Mouse (Mus musculus): Measurements from ENCODE around the gene Krt7. TPM values are rescaled to one million over a fixed set of nuclear protein-coding genes. Genes with fewer than 3 reads are reported as not detected.

Gene Krt7
- total and polyA plus RNA-seq, 3 experiments: 2.5 to 3.3 (median 3.1) TPM

- H3K79me2 ChIP-seq (replicated peaks; ENCODE audit: control insufficient read depth, insufficient read depth, low read length): no peaks in the 10 kb centered on the region
- H3K4me3 ChIP-seq: no peak overlapping the region
- no peaks in the 10 kb centered on the region for H3K36me3 ChIP-seq (ENCODE audit: control insufficient read depth, insufficient read depth, low read length)
- intact Hi-C loops (cut with DNase I): no loop called here
- no peak overlapping the region for H3K9ac ChIP-seq (ENCODE audit: low read depth, low read length)
- H3K27ac ChIP-seq: no peak overlapping the region
- WGBS: 66% methylated on average over 4 of the region's 4 CpGs
- H3K4me1 ChIP-seq (ENCODE audit: control insufficient read depth, insufficient read depth, low read length): no peaks in the 10 kb centered on the region
- no peaks in the 10 kb centered on the region for H3K27me3 ChIP-seq (ENCODE audit: control insufficient read depth, insufficient read depth, low read length)
- TF ChIP-seq POLR2A (IDR thresholded peaks at IDR 0.05; ENCODE audit: insufficient read depth, low read depth, low read length): no peak
- TF ChIP-seq CTCF (IDR thresholded peaks at IDR 0.05): no peak
- TF ChIP-seq EP300 (IDR thresholded peaks at IDR 0.05; ENCODE audit: insufficient read depth, low read depth, low read length): no peak
- no peak for DNase-seq
Observed at GRCm38 (mm10) chr15:101469093-101469492, 58.2 kb downstream of the Krt7 start.

- Histone ChIP-seq H3K4me3 (no peak within 1 kb of the TSS), H3K9ac (ENCODE audit: low read depth, low read length) (no peak within 1 kb of the TSS), H3K27ac (no peak within 1 kb of the TSS), H3K79me2 (replicated peaks; ENCODE audit: control insufficient read depth, insufficient read depth, low read length) (no peaks in the 10 kb centered on the region), H3K36me3 (ENCODE audit: control insufficient read depth, insufficient read depth, low read length) (no peaks in the 10 kb centered on the region), H3K4me1 (ENCODE audit: control insufficient read depth, insufficient read depth, low read length) (no peaks in the 10 kb centered on the region), H3K27me3 (ENCODE audit: control insufficient read depth, insufficient read depth, low read length) (no peaks in the 10 kb centered on the region)
- 22% methylated on average over 10 of the region's 10 CpGs for WGBS
- TF ChIP-seq EP300 (IDR thresholded peaks at IDR 0.05; ENCODE audit: insufficient read depth, low read depth, low read length) (no peak), POLR2A (IDR thresholded peaks at IDR 0.05; ENCODE audit: insufficient read depth, low read depth, low read length) (no peak)
- intact Hi-C loops (cut with DNase I): no loop called here
- DNase-seq: no peak
Observed at GRCm38 (mm10) chr15:101472952-101473528, 62.2 kb downstream of the Krt7 start, which contains the start of gene Krt86. Gene Krt86 (plus strand): TSS chr15:101473478.

GRCm38 (mm10) chr15:101479007-101479665 lies 68.3 kb downstream of the Krt7 start:
- H3K27ac ChIP-seq: no peak overlapping the region
- H3K36me3 ChIP-seq (ENCODE audit: control insufficient read depth, insufficient read depth, low read length): no peaks in the 10 kb centered on the region
- H3K4me1 ChIP-seq (ENCODE audit: control insufficient read depth, insufficient read depth, low read length): no peaks in the 10 kb centered on the region
- no peaks in the 10 kb centered on the region for H3K27me3 ChIP-seq (ENCODE audit: control insufficient read depth, insufficient read depth, low read length)
- TF ChIP-seq POLR2A (IDR thresholded peaks at IDR 0.05; ENCODE audit: insufficient read depth, low read depth, low read length) (no peak), CTCF (IDR thresholded peaks at IDR 0.05) (peak; percentile 57), EP300 (IDR thresholded peaks at IDR 0.05; ENCODE audit: insufficient read depth, low read depth, low read length) (no peak)
- H3K4me3 ChIP-seq: peak overlapping the region; percentile 26; the same call in 1 of the 2 replicates
- peak; percentile 35 to 50 for DNase-seq
- H3K79me2 ChIP-seq (replicated peaks; ENCODE audit: control insufficient read depth, insufficient read depth, low read length): no peaks in the 10 kb centered on the region
- no peak overlapping the region for H3K9ac ChIP-seq (ENCODE audit: low read depth, low read length)
- WGBS: 8% methylated on average over 31 of the region's 31 CpGs
- intact Hi-C loops (cut with DNase I): no loop called here

GRCm38 (mm10) chr15:101479666-101480060 lies 68.8 kb downstream of the Krt7 start:
- H3K36me3 ChIP-seq (ENCODE audit: control insufficient read depth, insufficient read depth, low read length): no peaks in the 10 kb centered on the region
- intact Hi-C loops (cut with DNase I): no loop called here
- no peak for DNase-seq
- no peak overlapping the region for H3K4me3 ChIP-seq
- H3K27ac ChIP-seq: no peak overlapping the region
- no peaks in the 10 kb centered on the region for H3K4me1 ChIP-seq (ENCODE audit: control insufficient read depth, insufficient read depth, low read length)
- no peaks in the 10 kb centered on the region for H3K79me2 ChIP-seq (replicated peaks; ENCODE audit: control insufficient read depth, insufficient read depth, low read length)
- H3K9ac ChIP-seq (ENCODE audit: low read depth, low read length): no peak overlapping the region
- no peak for TF ChIP-seq POLR2A (IDR thresholded peaks at IDR 0.05; ENCODE audit: insufficient read depth, low read depth, low read length)
- TF ChIP-seq EP300 (IDR thresholded peaks at IDR 0.05; ENCODE audit: insufficient read depth, low read depth, low read length): no peak
- TF ChIP-seq CTCF (IDR thresholded peaks at IDR 0.05): no peak
- H3K27me3 ChIP-seq (ENCODE audit: control insufficient read depth, insufficient read depth, low read length): no peaks in the 10 kb centered on the region
- WGBS: 29% methylated on average over 11 of the region's 11 CpGs

Small RNA genes within 50 kb of the gene (microRNA-seq; reads per million reads assigned to microRNA genes)
- gene Mir1941: 1.1 to 2.7 reads per million in 2 experiments

Other genes starting within 250 kb of the Krt7 start
- gene Acvr1b, start 237.0 kb upstream of the Krt7 start, total RNA-seq (2021): 10 to 100 TPM in 1 of 2 experiments, 1 to 10 TPM in 1; 9.9 to 12.3 TPM
- gene Acvr1b, start 237.0 kb upstream of the Krt7 start, polyA plus RNA-seq (2012; rRNA removed): 15.3 and 19.3 TPM in 2 replicates
- 10 to 100 TPM; 10.9 to 11.5 TPM for gene Grasp, start 186.9 kb upstream of the Krt7 start, total RNA-seq (2021)
- gene Grasp, start 186.9 kb upstream of the Krt7 start, polyA plus RNA-seq (2012; rRNA removed): 7.4 and 7.6 TPM in 2 replicates
- 10 to 100 TPM; 12.1 to 45.3 TPM for gene Nr4a1, start 156.8 kb upstream of the Krt7 start, total RNA-seq (2021)
- 17.0 and 23.8 TPM in 2 replicates for gene Nr4a1, start 156.8 kb upstream of the Krt7 start, polyA plus RNA-seq (2012; rRNA removed)
- gene Atg101, start 126.8 kb upstream of the Krt7 start, total RNA-seq (2021): 10 to 100 TPM; 21.2 to 22.4 TPM
- gene Atg101, start 126.8 kb upstream of the Krt7 start, polyA plus RNA-seq (2012; rRNA removed): 26.4 and 29.3 TPM in 2 replicates
- gene 6030408B16Rik, start 117.8 kb upstream of the Krt7 start, total RNA-seq (2021): 1 to 10 TPM in 1 of 2 experiments, under 1 TPM in 1; 0.70 to 1.1 TPM
- 2.5 and 6.3 TPM in 2 replicates for gene 6030408B16Rik, start 117.8 kb upstream of the Krt7 start, polyA plus RNA-seq (2012; rRNA removed)
- 1 to 10 TPM; 2.2 to 2.8 TPM for gene Krt80, start 40.9 kb upstream of the Krt7 start, total RNA-seq (2021)
- 2.0 and 3.2 TPM in 2 replicates for gene Krt80, start 40.9 kb upstream of the Krt7 start, polyA plus RNA-seq (2012; rRNA removed)
- gene Krt87, start 27.8 kb downstream of the Krt7 start, total RNA-seq (2021): not detected
- gene Krt87, start 27.8 kb downstream of the Krt7 start, polyA plus RNA-seq (2012; rRNA removed): not detected in 2 replicates
- not detected for gene Krt88, start 36.7 kb downstream of the Krt7 start, total RNA-seq (2021)
- not detected in 2 replicates for gene Krt88, start 36.7 kb downstream of the Krt7 start, polyA plus RNA-seq (2012; rRNA removed)
- not detected for gene Krt81, start 52.7 kb downstream of the Krt7 start, total RNA-seq (2021)
- not detected in 2 replicates for gene Krt81, start 52.7 kb downstream of the Krt7 start, polyA plus RNA-seq (2012; rRNA removed)
- gene Krt86, start 62.4 kb downstream of the Krt7 start, total RNA-seq (2021): not detected
- 0.12 TPM in 1 of 2 replicates, not detected in the other for gene Krt86, start 62.4 kb downstream of the Krt7 start, polyA plus RNA-seq (2012; rRNA removed)
- gene Krt83, start 80.5 kb downstream of the Krt7 start, total RNA-seq (2021): not detected
- gene Krt83, start 80.5 kb downstream of the Krt7 start, polyA plus RNA-seq (2012; rRNA removed): not detected in 2 replicates
- gene Gm49425, start 106.2 kb downstream of the Krt7 start, total RNA-seq (2021): not detected
- not detected in 2 replicates for gene Gm49425, start 106.2 kb downstream of the Krt7 start, polyA plus RNA-seq (2012; rRNA removed)
- gene Krt84, start 121.8 kb downstream of the Krt7 start, total RNA-seq (2021): not detected
- not detected in 2 replicates for gene Krt84, start 121.8 kb downstream of the Krt7 start, polyA plus RNA-seq (2012; rRNA removed)
- gene Krt82, start 139.6 kb downstream of the Krt7 start, total RNA-seq (2021): not detected
- gene Krt82, start 139.6 kb downstream of the Krt7 start, polyA plus RNA-seq (2012; rRNA removed): not detected in 2 replicates
- gene Krt90, start 151.9 kb downstream of the Krt7 start, total RNA-seq (2021): not detected
- gene Krt90, start 151.9 kb downstream of the Krt7 start, polyA plus RNA-seq (2012; rRNA removed): 0.06 TPM in 1 of 2 replicates, not detected in the other
- gene Krt75, start 162.9 kb downstream of the Krt7 start, total RNA-seq (2021): not detected
- not detected in 2 replicates for gene Krt75, start 162.9 kb downstream of the Krt7 start, polyA plus RNA-seq (2012; rRNA removed)
- not detected for gene Gm5414, start 217.1 kb downstream of the Krt7 start, total RNA-seq (2021)
- not detected in 2 replicates for gene Gm5414, start 217.1 kb downstream of the Krt7 start, polyA plus RNA-seq (2012; rRNA removed)
- gene Gm5478, start 236.3 kb downstream of the Krt7 start, total RNA-seq (2021): not detected
- not detected in 2 replicates for gene Gm5478, start 236.3 kb downstream of the Krt7 start, polyA plus RNA-seq (2012; rRNA removed)